Mouse (Mus musculus) lung, adult 2 months (tissue): Measurements from ENCODE around the gene Gm20388.

Source experiments
- CTCF ChIP-seq: fragments of 200-500 bp; IDR thresholded peaks from 2 replicates; pipeline ENCODE4 v1.5.1; 2011; ENCODE audit warnings: mild to moderate bottlenecking, low read length, control low read depth; ENCODE audit not compliant: insufficient read depth
- POLR2A ChIP-seq: fragments of 200-500 bp; IDR thresholded peaks from 2 replicates; pipeline ENCODE4 v1.6.1; 2011; ENCODE audit warnings: low read depth, mild to moderate bottlenecking, control low read depth, low read length, borderline replicate concordance; ENCODE audit errors: extremely low read depth

DNA sequence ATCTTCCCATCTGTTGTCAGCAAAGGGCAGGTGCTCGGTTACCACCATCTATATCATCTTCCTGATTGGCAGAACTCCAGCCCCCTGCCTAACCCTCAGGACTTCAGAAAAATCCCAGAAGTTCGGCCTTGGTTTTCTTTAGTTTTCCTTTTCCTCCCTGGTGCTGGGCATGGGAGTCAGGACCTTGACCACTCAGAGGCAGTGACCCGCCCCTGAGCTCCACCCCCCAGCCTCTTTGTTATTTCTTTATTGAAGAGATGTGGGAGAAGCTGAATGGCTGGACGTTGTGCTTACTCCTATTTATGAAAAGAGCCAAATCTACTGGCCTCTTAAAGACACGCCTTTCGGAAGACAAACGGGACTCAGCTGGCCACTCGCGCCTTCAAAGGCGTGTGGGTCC lies 202.7 kb downstream of the Gm20388 start:
- TF ChIP-seq CTCF, result no peak
- no peak for TF ChIP-seq POLR2A
